Mouse (Mus musculus) lung, embryonic 14.5 days (tissue): ENCODE results near the gene Slc45a3. TPM values are rescaled to one million over a fixed set of nuclear protein-coding genes. Genes with fewer than 3 reads are reported as not detected.

Source experiments
- ATAC-seq: fragments of 200-750 bp; cut with Nextera tagmentation; 2 replicates; pipeline ENCODE4 v1.8.0; 2017; ENCODE audit warnings: mild to moderate bottlenecking, moderate TSS enrichment, moderate library complexity; ENCODE audit not compliant: insufficient read depth
- DNase-seq: peaks from one replicate; pipeline ENCODE4 v3.0.0-alpha.2; 2015
- H3K27ac ChIP-seq: fragments of 300-500 bp; sonication (generic); 2 replicates; pipeline ENCODE4 v1.5.1; 2014; ENCODE audit warnings: low read depth, mild to moderate bottlenecking, moderate library complexity
- H3K27me3 ChIP-seq: fragments of 300-500 bp; sonication (generic); 2 replicates; pipeline ENCODE4 v1.6.1; 2014; ENCODE audit warnings: low read length, control low read depth; ENCODE audit not compliant: insufficient read depth
- H3K36me3 ChIP-seq: fragments of 300-500 bp; sonication (generic); 2 replicates; pipeline ENCODE4 v1.6.1; 2014; ENCODE audit warnings: control low read depth; ENCODE audit not compliant: insufficient read depth
- H3K4me1 ChIP-seq: fragments of 300-500 bp; sonication (generic); 2 replicates; pipeline ENCODE4 v1.6.1; 2014; ENCODE audit warnings: antibody characterized with exemption, control low read depth; ENCODE audit not compliant: insufficient read depth
- H3K4me2 ChIP-seq: fragments of 300-500 bp; sonication (generic); 2 replicates; pipeline ENCODE4 v1.6.1; 2014; ENCODE audit warnings: mild to moderate bottlenecking
- H3K4me3 ChIP-seq: fragments of 300-500 bp; sonication (generic); 2 replicates; pipeline ENCODE4 v1.5.1; 2014; ENCODE audit warnings: low read depth, low read length
- H3K9ac ChIP-seq: fragments of 300-500 bp; sonication (generic); 2 replicates; pipeline ENCODE4 v1.6.1; 2014
- H3K9me3 ChIP-seq: fragments of 300-500 bp; sonication (generic); 2 replicates; pipeline ENCODE4 v1.6.1; 2016; ENCODE audit warnings: low read depth, low read length, control low read depth
- CTCF ChIP-seq: IDR thresholded peaks from 2 replicates; pipeline ENCODE4 v1.5.1; 2016; ENCODE audit warnings: antibody characterized with exemption, low read depth
- WGBS: fragments of 180-500 bp; shearing (Covaris S2); extraction: QIAGEN DNeasy Blood & Tissue Kit; methylation state at CpG from one replicate; pipeline ENCODE4 v1.1.7; 2014; 5-methylcytosine and 5-hydroxymethylcytosine counted together
- polyA plus RNA-seq: library from polyadenylated mRNA; unstranded; fragments of >200 nt; fragmentation: Nextera tagmentation; extraction: Ambion mirVana; gene quantifications from 2 replicates; pipeline ENCODE4 v1.2.1, GENCODE M21; 2014

Gene Slc45a3
- polyA plus RNA-seq, 1 experiment from 2014 or later: 2.2 TPM

DNA sequence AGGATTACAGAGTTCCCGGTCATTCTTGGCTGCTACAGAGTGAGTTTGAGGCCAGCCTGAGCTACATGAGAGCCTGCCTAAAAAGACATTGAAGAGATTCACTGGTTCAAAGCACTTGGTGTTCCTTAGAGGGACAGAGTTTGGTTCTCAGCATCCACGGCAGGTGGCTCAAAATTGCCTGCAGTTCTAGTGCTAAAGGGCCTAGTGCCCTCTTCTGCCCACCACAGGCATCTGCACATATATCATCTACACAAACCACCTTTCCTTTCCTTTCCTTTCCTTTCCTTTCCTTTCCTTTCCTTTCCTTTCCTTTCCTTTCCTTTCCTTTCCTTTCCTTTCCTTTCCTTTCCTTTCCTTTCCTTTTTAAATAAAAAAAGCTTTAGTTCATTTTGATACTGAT, 67.8 kb downstream of the Slc45a3 start:
- H3K27ac ChIP-seq: no peak overlapping the region
- H3K4me1 ChIP-seq: no peaks in the 10 kb centered on the region
- no peak for DNase-seq
- H3K36me3 ChIP-seq: peaks cover 63% of the 10 kb centered on the region
- no peak overlapping the region for H3K4me3 ChIP-seq
- 64% methylated on average over 2 of the region's 2 CpGs for WGBS
- H3K9me3 ChIP-seq: no peaks in the 10 kb centered on the region
- TF ChIP-seq CTCF: peak; percentile 42
- no peak overlapping the region for H3K4me2 ChIP-seq
- no peak for ATAC-seq
- H3K27me3 ChIP-seq: no peaks in the 10 kb centered on the region
- no peak overlapping the region for H3K9ac ChIP-seq

DNA sequence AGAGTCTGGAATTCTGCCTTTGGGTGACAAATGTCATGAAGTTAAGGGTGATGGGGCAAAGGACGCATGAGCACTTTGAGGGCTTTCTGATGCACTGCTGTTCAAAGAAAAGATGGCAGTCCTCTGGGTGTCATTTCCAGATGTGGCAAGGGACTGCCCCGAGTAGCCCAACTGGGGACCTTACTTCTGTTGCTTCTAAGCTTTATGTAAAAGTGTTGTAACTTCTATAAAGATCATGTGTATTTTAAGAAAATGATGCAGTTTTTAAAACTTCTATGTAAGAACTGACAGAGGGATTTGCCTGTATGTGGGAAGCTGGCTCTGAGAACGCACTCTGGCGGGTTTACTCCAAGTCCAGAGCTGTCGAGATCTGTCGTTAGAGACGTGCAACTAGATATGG, 69.4 kb downstream of the Slc45a3 start:
- H3K27me3 ChIP-seq: no peaks in the 10 kb centered on the region
- ATAC-seq (no peak), DNase-seq (no peak)
- H3K4me1 ChIP-seq: no peaks in the 10 kb centered on the region
- peaks cover 49% of the 10 kb centered on the region for H3K36me3 ChIP-seq
- H3K4me3 ChIP-seq: no peak overlapping the region
- 66% methylated on average over 7 of the region's 7 CpGs for WGBS
- H3K9ac ChIP-seq: no peak overlapping the region
- no peak overlapping the region for H3K27ac ChIP-seq
- TF ChIP-seq CTCF: no peak
- H3K9me3 ChIP-seq: no peaks in the 10 kb centered on the region
- H3K4me2 ChIP-seq: no peak overlapping the region

Other genes with a start within 250 kb of the Slc45a3 start
- 4.7 and 4.9 TPM in 2 replicates for gene Slc26a9, start 218.9 kb upstream of the Slc45a3 start, polyA plus RNA-seq
- gene Pm20d1, start 165.6 kb upstream of the Slc45a3 start, polyA plus RNA-seq: 0.08 and 0.50 TPM in 2 replicates
- 10.3 and 11.4 TPM in 2 replicates for gene Slc41a1, start 135.5 kb upstream of the Slc45a3 start, polyA plus RNA-seq
- gene Rab29, start 95.7 kb upstream of the Slc45a3 start, polyA plus RNA-seq: 13.8 and 14.6 TPM in 2 replicates
- 64.9 and 66.1 TPM in 2 replicates for gene Nucks1, start 52.4 kb upstream of the Slc45a3 start, polyA plus RNA-seq
- 35.7 and 41.3 TPM in 2 replicates for gene Elk4, start 44.6 kb downstream of the Slc45a3 start, polyA plus RNA-seq
- gene Mfsd4a, start 105.1 kb downstream of the Slc45a3 start, polyA plus RNA-seq: 23.6 and 23.8 TPM in 2 replicates
- 7.3 and 8.0 TPM in 2 replicates for gene Cdk18, start 176.7 kb downstream of the Slc45a3 start, polyA plus RNA-seq
- gene Lemd1, start 228.5 kb downstream of the Slc45a3 start, polyA plus RNA-seq: 1.9 and 3.1 TPM in 2 replicates
- gene AC124108.1, start 228.5 kb downstream of the Slc45a3 start, polyA plus RNA-seq: 0.78 and 1.0 TPM in 2 replicates